Mouse (Mus musculus): Measurements from ENCODE around the gene Onecut1.
A peak's percentile ranks its signal among the peaks of the same experiment; 100 is the strongest.

Gene Onecut1

DNA sequence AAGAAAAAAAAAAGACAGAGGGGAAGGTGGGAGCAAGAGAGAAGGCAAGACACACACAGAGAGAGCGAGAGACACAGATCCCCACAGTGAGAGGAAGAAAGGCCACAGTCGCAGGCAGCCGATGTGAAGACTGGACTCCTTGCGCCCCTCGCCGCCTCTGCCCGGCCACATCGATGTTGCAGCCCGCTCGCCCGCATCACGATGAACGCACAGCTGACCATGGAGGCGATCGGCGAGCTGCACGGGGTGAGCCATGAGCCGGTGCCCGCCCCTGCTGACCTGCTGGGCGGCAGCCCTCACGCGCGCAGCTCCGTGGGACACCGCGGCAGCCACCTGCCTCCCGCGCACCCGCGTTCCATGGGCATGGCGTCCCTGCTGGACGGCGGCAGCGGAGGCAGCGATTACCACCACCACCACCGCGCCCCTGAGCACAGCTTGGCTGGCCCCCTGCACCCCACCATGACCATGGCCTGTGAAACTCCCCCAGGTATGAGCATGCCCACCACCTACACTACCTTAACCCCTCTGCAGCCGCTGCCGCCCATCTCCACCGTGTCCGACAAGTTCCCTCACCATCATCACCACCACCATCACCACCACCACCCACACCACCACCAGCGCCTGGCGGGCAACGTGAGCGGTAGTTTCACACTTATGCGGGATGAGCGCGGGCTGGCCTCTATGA lies 517 bp downstream of the Onecut1 start:
- no peak for DNase-seq (ENCODE audit: low spot score)

DNA sequence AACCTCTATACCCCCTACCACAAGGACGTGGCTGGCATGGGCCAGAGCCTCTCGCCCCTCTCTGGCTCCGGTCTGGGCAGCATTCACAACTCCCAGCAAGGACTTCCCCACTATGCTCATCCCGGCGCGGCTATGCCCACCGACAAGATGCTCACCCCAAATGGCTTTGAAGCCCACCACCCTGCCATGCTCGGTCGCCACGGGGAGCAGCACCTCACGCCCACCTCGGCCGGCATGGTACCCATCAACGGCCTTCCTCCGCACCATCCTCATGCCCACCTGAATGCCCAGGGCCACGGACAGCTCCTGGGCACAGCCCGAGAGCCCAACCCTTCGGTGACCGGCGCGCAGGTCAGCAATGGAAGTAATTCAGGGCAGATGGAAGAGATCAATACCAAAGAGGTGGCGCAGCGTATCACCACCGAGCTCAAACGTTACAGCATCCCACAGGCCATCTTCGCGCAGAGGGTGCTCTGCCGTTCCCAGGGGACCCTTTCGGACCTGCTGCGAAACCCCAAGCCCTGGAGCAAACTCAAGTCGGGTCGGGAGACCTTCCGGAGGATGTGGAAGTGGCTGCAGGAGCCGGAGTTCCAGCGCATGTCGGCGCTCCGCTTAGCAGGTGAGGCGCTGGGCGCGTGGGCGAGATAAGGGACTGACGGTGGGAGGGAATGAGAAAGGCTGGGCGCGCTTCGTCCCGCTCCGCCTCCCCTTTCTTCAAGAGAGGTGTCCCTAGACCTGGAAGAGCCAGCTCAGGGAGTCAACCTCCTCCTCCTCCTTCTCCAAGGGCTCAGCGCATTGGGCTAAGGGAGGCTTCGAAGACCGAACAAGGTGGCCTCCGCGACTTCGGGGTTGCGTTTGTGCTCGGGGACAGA lies 1.3 kb downstream of the Onecut1 start:
- DNase-seq (ENCODE audit: low spot score): no peak

DNA sequence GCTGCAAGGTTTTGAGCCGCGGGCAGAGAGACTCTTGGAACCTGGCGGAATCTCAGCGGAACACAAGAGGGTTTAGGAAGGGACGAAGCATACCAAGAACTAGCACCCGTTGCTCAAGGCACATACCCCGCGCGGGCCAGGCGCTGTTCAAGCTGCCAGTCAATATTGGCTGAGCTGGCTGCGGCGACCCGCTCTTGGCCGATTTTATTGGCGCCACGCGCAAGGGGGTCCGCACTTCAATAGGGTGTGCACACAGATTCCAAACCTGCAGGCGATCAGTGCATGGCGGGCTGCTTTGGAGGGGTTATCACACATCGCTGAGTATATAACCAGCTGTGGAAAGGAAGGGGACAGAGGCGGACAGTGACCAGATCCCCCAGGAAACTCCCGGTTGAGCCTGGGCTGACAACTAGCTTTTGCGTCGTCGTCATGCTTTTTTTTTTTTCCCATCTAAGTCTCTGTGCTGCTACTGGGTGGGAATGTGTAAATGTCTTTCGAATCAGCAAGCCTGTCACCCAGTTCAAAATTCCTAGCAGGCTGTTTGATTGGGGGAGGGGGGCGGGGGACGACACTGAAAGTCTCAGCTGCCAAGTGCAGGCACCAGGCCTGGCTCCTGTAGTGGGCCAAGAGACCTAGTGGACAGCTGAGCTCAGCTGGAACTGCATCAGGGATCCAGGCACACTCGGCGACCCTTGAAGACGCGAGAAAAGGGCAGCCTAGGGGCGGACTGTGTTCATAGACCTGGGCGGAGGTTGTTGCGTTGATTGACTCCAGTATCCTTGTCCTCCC lies 2.1 kb downstream of the Onecut1 start:
- no peak for DNase-seq (ENCODE audit: low spot score)

DNA sequence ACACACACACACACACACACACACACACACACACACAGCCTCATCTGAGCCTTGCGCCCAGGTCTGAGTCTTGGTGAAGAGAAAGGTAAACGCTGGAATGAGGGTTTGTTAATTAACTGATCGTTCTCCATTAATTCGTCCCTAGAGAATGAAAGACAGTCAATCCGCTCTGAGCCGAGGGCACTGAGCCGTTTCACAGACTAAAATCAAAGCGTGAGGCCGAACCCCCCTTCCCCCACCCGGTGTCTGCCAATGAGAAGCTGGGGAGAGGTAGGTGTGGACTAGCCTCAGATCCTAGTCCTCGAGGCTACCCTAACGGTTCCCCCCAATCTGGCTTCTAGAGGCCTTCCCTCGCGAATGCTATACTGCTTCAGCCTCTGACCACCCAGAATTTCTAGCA lies 2.8 kb downstream of the Onecut1 start:
- no peak for DNase-seq (ENCODE audit: low spot score)

DNA sequence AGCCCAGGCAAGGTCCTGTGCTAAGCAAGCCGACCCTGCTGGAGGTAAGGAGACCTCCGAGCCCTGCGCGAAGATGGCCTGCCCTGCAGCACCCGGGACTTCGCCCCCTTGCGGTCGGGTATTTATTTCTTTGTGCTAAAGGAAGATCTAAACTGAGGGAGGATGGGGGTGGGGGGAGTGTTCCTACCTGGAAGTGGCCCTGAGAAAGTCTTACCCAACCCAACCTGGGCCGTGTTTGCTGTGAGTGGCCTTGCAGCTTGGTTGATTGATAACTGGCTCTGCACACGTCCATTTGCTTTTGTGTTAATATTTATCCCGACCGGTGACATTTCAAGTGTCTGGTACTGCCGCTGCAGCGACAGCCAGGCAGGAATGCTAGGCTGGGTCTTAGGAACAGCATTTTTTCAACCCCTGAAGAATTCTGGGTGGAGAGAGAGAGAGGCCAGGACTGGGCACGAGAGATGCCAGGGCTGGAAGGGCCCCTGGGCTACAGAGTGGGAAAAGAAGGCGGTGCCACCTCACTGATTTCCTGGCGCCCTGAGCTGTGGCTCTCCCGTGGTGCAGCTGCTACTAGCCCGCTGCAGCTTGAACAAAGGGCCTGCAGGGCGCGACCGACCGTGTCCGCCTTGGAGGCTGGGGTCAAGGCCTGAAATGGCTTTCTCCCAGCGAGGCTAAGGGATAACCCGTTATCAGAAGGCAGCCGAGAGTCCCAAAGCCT lies 5.0 kb downstream of the Onecut1 start:
- DNase-seq (ENCODE audit: low spot score): no peak

DNA sequence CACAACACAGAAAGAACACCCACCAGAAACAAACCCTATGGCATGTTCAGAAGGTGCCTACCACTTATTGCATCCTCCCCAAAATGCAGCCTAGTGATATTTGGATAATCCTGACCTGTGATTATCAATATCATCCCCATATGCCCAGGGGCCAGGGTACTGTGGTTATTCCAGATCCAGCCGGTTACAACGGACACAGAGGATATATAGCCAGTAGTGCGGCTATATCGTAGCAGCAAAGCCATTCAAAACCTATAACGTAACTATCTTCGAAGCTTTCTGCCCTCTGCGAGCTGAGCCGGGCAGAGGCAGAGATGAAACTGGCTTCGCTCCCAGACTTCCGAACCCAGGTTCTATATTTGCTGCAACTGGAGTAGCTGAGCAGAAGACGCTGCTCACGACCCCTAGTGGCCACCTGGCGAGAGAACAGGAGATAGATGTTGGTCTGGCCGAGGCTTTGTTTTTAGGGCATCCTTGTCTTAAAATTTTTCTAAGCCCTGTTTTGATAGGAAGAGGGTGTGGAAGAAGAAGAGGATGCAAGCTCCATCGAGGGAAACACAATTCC lies 6.0 kb downstream of the Onecut1 start:
- no peak for DNase-seq (ENCODE audit: low spot score)

DNA sequence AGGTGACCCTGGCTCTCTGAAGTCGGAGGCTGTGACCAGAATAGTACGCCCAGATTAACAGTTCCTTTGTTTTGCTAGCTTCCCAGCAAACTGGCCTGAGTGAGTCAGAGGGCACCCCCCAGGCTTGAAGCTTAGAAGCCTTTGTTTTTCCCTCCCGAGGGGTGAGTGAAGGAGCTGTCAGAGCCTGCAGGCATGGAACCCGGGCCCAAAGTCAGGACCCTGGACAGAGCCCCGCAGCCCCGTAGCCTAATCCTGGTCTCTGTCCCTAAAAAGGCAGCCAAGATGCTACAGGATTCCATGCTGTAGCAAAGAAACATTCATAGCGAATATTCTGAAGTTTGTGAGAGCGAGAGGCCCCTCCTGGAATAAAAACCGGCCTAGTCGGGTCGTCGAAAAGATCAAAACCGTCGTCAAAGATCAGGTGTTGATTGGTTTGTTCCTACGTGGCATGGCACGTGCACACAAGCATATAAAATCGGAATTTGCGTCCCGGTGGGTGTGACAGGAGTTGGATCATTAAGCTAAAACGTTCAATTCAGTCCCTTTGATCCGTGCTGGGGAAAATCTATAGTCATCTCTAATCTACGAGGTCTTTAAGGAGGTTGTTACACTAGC lies 6.7 kb downstream of the Onecut1 start:
- DNase-seq (ENCODE audit: low spot score): no peak

DNA sequence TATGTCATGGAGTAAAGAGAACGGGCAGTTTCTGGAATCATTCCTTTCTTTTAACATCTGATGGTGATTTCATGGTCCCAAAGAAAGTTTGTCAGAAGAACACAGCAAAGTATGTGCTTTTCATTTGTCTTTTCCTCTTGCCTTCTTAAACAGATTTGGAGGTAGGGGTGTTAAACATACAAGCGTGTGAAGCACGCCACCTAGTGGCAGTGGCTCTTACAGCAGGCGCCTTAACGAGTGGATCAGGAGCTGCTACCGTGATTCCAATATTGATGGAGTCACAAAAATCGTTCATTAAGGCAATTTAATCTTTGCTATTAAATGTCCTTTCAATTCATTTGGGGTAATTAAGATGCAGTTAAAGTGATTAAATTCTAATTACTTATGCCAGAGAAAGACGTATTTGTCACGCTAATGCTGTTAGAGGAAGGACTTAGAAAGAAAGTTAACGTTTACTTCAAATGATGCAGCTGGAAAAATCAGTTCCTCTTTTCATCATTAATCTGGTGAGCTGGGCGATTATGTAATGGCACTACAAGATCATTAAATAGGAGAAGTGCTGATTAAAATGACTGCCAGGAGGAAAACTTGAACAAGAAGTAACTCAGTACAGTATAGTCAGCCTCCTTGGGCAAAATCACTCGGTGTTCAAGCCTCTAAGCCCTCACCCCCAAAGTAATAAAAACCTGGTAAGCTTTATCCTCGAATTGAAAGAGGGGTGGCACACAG lies 9.4 kb downstream of the Onecut1 start:
- no peak for DNase-seq (ENCODE audit: low spot score)

DNA sequence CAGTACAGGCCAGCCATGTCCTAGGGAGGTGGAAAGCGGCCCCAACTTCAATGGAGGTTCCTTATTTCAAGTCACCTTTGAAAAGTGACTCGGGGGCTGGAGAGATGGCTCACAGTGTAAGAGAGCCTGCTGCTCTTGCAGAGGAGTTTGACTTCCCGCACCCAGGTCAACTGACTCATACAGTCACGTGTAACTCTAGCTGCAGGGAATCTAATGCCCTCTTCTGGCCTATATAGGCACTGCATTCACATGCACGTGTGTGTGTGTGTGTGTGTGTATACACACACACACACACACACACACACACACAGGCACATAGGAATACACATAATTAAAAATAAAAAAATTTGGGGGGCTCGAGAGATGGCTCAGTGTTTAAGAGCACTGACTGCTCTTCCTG lies 14.6 kb downstream of the Onecut1 start:
- DNase-seq (ENCODE audit: low spot score): no peak

DNA sequence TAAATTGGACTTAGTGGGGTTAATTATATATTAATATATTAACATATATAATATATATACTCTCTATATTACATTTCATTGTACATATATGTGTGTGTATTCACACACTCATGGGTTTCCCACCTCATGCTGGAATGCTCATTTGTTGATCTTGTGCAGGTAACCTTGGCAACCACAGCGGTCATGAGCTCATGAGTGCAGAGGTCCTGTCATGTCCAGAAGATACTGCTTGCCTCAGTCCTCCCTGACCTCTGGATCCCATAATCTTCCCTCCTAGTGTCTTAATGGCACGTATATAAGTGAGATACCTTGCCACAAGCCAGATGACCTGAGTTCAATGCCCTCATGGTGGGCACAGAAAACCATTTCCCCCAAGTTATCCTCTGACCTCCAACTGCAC lies 16.0 kb downstream of the Onecut1 start:
- no peak for DNase-seq (ENCODE audit: low spot score)

DNA sequence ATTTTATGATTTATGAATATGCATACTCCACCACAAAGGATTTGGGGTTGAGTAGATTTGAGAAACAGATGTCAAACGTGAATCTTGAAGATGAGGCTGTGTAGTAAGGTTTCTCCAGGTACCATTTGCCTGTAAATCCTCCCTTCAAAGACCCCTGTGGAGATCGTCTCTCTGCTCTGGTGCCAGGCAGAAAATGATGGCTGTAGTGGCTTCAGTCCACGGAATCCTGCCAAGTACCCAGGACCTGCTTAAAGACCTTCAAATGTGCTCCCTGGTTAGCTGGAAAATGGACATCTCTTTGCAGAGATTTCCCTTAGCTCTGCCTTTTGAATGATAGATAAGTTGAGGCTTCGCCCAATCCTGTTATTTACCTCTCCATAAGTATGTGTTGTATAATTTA lies 26.1 kb downstream of the Onecut1 start:
- DNase-seq (ENCODE audit: low spot score): no peak

DNA sequence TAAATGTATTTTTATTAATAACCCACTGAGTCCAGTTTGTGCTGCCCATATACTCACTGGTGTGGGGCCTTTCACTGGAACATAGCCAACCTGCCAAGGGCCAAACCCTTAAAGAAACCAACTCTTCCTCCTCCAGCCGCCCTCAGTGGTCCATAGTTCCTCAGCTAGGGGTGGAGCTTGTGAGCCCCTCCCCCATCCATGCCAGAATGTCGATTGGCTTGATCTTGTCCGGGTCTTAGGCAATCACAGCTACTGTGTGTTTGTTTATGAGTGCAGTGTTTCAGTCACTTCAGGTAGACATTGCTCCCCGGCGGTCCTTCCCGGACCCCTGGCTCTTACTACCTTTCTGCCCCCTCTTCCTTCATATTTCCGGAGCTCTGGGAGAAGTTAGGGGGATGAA lies 35.0 kb downstream of the Onecut1 start:
- DNase-seq (ENCODE audit: low spot score): no peak

DNA sequence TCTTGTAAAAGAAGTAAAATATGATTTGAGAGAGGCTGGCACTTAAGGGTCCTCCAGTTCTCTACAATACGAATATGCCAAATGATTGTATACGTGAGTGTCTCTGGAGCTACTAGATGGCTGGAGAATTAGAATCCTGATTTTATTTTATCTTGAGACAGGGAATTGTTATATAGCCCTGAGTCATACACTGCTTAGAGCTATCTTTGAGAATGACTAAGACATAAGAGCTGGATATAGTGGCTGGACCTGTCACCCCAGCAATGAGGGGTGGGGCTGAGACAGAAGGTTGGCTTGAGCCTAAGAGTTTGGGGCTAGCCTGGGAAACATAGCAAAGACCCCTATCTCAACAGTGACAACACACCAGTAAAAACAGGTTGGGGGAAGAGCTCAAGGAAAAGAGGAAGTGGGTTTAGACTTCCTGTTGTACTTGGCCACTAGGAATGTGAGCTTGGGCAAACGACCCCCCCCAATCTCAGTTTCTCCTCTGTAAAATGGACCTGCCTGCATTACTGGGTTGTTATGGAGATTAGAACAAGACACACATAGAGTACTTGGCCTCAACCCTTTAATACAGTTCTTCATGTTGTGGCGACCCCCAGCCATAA lies 35.8 kb downstream of the Onecut1 start:
- DNase-seq (ENCODE audit: low spot score): no peak

DNA sequence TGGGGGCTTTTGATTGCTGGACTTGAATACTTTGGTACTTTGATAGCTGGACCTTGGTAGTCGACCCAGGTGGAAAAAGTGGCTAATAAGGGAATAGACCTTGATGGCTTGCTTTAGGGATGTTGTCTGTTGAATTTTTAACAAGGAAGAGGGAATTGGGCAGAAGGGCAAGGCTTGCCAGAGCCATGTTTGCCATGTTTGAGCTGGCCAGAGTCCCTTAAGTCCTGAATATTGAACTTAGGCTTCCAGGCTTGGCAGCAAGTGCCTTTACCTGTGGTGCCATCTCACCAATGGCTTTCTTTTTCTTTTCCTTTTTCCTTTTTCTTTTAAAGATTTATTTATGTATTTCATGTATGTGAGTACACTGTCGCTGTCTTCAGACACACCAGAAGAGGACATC lies 38.4 kb downstream of the Onecut1 start:
- DNase-seq (ENCODE audit: low spot score): no peak

DNA sequence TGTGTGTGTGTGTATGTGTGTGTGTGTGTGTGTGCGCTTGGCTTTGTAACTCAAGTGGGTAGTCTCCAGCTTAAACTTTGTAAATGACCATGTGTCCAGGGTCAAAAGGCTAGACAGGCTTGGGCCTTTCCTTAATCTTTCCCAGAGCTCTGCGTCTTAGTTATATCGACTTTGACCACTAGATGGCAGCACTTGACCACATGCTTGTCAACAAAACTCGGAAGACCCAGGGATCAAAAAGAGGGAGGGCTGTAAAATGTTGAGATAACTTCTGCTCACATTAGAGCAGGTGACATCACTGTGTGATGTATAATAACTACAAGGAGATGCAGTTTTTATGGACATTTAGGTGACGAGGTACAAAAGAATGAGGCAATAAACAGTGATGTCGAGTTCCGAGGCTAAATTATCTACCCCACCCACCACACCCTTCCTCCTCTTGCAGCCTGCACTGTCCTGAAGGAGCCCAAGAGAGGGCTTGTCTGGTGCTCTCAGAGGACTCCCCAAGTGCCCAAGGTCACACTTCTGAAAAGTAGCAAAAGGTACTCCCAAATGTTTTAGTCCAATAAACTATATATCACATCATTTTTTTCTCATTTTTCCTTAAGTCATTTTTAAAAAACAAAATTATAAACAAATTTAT lies 43.3 kb downstream of the Onecut1 start:
- DNase-seq (ENCODE audit: low spot score): no peak

DNA sequence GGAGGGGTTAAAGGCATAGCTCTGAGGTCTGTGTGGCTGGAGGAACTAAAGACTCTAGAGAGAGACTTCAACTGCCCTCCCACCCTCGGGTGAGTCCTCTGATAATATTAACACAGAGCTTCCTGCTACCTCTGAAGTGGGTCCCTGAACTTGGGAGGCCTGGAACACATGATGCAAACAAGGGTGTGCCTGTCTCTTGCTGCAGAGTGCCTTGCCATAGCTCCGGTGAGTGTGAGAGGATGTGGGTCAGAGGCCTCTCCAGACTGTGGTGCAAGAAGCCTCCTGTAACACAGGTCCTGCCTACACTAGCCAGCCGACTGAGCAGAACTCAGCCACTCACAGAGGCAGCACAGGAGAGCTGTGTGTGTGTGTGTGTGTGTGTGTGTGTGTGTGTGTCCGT lies 45.2 kb downstream of the Onecut1 start:
- DNase-seq (ENCODE audit: low spot score): no peak

DNA sequence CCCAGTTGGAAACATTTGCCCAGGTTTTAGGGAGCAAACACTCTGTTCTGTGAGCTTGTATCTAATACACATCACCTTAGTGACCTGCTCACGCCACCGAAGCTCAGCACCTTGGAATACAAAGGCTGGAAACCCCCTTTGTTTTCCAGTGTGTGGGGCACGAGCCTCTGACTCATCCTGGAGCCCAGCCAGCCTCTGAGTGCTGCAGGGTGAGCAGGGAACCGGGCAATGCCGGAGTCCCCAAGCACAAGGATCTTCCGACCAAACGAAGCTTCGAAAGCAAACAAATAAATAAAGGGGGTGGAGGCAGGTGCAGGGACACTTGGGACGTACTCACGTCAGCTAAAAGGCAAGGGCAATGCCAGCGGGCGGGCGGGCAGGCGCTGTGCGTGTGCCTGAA lies 47.5 kb downstream of the Onecut1 start:
- peak; percentile 18 for DNase-seq (ENCODE audit: low spot score)

DNA sequence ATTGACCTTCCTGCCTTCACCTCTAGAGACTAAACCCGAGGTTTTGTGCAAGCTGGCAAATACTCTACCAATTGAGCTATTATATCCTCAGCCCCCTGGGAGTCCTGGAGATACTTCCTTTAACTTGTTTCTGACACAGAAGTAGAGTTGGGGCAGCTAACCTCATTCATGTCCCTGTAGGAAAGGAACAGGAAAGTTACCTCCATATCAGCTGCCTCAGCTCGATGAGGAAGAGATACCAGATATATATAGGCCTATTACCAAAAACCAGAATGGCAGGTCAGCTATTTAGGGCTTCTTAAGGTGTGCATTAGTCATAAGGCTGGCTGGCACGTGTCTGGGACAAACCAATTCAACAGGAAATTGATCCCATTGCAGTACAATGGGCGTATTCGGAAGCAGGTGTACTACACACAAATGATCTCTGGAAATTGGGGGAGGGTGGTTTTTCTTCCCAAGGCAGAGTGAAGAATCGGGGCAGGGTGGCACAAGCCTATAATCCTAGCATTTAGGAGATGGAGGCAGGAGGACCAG lies 48.6 kb downstream of the Onecut1 start:
- no peak for DNase-seq (ENCODE audit: low spot score)

DNA sequence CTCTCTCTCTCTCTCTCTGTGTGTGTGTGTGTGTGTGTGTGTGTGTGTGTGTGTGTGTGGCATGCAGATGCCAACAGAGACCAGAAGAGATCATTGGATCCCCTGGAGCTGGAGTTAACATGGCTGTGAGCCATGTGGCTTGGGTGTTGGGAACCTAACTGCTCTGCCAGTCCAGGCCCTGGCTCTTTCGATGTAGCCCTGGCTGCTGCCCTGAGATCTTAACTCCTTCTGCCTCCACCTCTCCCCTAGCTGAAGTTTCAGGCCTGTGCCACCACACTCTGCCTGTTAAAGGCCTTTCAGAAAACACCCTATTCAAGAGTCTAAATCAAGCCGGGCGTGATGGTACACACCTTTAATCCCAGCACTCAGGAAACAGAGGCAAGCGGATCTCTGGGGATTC lies 49.7 kb downstream of the Onecut1 start:
- no peak for DNase-seq (ENCODE audit: low spot score)

DNA sequence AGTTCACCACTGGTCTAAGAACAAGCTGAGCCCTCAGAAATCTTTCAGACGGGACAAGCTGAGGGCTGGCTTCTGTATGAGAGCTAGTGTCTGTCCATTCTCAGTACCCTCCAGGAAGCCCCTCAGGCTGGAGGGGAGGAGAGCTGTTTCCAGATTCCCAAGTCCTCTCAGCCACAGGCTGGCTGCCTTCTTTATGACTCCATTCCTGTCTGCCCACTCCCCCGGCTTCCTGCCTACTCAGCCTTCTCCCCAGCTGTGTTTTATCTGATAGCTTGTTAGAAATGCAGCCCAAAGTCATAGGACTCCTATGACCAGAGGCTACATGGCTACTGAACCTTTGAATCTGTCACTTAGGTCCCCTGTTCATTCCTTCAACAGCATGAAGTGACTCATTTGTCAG lies 50.2 kb downstream of the Onecut1 start:
- no peak for DNase-seq (ENCODE audit: low spot score)

All from urinary bladder, postnatal 10 days (tissue).